Mouse (Mus musculus) 3134 (cell line): ENCODE results near the gene Dtx3l.
A peak's percentile ranks its signal among the peaks of the same experiment; 100 is the strongest.
"Not testable (repeated sequence)": the region's sequence is repeated elsewhere in the genome, so short reads cannot be mapped to it uniquely, and the experiment has no call there.

Source experiments
- DNase-seq: peaks from one replicate; pipeline ENCODE4 v3.0.0-alpha.2; 2011; ENCODE audit warnings: low spot score; ENCODE audit not compliant: insufficient read length; ENCODE audit errors: extremely low read depth

The Dtx3l gene

DNA sequence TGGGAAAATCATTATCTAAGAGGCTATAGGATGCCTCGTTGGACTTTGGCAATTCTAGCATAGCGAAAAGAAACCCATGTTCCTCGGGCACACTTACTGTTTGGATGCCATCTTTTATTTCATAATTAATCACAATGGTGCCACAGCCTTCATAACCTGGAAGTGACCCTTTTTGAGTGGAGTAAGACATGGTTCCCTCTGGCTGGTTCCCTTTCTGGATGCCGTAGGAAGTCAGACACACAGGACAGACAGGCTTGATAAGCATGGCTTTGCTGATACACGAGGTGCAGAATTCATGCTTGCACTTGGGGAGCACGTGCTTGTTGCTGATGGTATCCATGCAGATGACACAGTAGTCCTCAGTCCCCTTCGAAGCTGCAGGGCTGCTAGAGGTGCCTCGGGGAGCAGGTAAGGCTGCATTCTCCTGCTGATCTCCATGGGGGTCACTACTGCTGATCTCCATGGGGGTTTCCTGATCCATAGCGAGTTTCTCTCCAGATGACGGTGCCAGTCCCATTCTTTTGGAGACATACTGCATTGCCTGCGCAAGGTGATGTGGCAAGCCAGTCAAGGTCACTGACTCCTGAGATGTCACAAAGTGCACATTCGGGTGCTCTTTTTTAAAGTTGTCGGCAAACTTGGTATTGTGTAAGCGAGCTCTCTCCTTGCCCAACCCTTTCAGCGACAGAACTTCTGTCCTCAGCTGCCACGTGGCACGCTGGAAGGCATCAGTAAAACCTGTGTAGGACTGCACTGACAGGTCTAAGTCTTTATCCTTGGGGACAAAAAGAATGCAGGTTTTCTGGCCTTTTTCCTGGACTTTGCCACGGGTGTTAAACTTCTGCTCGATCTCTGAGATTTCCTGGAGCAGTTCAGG, 6.5 kb downstream of the Dtx3l start:
- DNase-seq = no peak

DNA sequence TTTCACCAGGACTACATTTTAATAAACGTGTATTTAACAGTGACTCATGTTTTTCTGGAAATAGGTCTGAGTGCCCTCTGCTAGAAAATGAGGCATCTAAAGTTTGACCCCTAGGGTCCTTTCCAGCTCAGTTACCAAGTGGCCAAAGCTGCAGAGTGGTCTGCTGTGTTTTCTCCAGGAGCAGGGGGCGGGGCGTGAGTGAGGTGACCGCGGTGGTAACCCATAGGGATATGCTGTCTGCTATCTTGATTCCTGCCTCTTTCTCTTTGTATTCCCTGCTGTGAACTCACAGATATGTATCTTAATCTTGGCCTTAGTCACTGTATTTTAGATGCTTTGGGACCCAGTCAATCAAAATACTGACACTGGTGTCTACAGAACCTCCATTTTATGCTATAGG, 14.6 kb downstream of the Dtx3l start:
- no peak for DNase-seq

DNA sequence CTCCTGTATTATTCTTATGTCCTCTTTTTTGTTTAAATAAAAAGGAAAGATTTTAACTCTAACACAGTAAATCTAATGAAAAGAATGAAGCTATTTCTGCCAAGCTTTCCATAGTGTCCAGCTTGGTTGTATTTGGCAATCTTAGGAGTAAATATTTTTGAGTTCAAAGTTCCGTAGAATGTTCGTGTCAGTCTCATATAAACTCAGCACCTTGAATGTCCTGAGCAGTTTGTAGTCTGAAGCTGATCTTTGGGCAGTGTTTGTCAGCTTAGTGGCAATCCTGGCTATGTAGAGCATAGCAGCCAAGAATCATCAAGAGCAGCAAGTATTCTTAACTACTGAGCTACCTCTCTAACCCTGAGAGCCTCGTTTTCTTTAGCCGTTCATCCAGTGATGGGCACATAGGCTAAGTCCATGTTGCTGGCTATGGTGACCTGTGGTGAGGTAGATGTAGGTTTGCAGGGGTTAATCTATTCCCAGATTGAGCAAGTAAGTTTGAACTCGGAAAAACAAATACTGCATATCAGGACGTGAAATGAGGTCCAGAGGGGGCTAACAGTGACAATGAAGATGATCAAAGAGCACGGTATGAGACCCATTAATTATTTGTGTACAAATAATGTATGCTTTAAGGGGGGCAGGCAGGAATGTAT, 15.3 kb downstream of the Dtx3l start:
- no peak for DNase-seq

DNA sequence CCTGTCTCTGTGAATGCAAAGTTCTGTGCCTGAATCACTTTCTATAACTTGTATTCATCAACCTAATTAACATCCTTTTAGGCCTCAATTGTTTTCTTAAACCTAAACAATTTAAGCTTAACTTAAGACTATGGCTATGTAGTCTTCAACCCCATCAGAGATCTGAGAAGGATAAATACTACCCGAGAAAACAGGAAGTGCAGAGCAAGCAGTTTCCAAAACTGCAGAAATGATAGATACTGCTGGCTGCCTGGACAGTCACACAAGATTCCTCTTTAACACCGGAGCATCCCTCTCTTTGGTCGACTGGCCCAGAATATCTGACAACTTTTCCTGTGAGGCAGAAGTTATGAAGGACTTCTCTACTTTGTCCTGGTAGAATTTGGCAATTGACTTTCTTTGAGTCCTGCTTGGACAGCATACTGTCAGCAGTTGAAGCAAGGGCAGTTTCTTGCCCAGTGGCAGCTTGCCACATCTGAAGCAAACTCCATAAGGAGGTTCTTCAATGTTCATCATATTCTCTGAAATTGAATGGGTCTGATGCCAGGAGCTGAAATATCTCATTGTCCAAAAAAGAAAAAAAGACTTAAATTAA, 16.6 kb downstream of the Dtx3l start:
- DNase-seq = no peak

DNA sequence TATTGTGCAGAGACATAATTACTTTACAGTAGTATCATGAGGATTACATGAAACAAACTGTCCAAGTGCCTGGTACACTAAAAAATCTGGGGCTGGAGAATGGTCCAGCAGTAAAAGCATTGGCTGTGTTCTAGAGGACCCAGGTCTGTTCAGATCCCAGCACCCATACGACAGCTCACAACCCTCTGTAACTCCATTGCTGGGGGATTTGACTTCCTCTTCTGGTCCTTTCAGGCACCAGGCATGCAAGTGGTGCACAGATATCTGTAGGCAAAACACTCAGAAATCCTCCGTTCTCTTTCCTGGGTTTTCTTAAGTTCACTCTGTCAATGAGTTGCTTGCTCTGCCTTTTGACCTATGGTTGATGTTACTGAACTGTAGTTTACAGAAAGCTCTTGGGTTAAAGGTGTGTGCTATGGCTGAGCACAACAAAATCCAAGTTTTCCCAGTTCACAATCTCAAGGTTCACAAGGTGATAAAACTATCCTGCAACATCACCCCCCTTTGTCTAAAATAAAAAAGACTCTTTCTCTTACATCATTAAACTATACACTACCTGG, 17.2 kb downstream of the Dtx3l start:
- no peak for DNase-seq

DNA sequence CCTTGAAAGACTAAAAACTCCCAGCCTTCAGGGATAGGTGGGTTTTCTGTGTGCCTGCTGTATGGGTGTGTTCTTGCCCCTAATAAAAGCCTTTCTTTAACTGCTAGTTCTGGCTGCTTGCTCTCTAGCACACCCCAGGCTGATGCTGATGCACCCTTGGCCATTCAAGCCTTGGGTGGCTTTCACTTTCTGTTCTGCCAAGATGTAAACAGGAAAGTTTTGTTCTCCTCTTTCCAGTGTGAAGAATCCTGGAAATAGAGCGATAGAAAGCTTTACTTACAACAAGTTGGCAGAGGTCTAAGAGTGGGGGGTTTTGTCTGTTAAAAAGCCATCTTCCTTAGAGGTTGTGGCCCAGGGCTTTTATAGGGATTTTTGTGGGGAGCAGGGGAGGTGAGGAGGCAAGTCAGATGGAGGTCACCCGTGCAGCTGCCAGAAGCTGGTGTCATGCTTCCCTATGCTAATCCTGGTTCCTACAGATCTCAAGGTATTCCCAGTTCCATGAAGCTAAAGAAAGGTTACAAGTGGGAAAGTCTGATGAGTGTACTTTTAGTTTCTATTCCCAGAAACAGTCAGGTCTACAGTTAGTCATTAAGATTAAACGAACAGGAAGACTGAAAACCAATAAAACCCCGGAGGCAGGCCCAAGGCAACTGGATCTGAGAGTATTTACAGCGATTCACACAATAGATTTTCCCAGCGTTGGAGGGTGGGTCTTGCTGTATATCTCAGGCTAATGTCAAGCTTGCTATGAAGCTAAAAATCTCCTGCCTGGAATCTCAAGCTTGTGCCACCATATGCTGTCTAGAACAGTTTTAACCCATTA, 20.0 kb downstream of the Dtx3l start:
- no peak for DNase-seq

DNA sequence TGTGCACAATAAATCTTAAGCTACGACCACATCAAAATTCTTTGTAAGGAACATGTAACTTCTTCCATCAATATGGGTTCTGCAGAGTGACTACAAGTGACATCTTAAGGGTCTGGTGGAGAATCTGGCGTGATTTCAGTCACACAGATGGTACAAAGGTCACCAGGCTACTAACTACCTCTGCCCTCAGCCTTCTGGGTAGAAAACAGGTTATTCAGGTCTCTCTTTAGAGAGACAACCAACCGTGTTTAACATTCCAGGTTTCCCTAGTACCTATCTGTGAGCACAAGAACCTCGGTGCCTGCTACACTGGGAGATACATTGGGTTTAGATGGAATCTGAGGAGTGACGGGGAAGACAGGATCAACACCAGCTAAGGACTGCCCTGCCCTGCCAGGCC, 24.6 kb downstream of the Dtx3l start:
- no peak for DNase-seq

DNA sequence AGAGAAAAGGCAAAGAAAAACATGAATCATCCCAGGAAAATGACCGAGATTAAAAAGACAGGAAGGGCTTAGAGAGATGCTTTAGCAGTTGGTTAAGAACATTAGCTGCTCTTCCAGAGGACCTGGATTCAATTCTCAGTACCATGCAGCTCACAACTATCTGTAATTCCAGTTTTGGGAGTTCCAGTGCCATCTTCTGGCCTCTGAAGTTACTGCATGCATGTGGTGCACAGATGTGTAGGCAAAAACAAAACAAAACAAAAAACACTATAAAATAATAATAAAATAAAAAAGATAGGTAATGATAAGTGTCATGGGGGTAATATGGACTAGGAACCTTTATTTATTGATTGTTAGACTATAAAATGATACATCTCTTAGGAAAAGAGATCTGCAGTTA, 25.4 kb downstream of the Dtx3l start:
- no peak for DNase-seq

DNA sequence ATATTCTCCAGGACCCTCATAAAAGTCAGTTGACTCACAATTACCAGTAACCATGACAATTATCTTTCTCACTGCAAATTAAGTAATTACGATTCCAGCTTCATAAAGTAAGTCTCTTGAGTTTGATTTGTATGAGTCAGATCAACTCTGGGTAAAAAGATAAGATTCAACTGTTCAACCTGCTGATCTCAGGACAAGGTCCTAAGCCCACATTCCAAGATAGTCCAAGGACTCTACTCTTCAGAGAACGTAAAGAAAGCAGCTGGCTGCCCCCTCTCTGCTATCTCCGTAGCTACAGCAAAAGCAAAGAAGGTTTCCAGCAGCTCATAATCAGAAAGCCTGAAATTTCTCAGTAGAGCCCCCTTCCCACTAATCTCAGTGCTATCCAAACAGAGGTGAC, 27.5 kb downstream of the Dtx3l start:
- DNase-seq = no peak

DNA sequence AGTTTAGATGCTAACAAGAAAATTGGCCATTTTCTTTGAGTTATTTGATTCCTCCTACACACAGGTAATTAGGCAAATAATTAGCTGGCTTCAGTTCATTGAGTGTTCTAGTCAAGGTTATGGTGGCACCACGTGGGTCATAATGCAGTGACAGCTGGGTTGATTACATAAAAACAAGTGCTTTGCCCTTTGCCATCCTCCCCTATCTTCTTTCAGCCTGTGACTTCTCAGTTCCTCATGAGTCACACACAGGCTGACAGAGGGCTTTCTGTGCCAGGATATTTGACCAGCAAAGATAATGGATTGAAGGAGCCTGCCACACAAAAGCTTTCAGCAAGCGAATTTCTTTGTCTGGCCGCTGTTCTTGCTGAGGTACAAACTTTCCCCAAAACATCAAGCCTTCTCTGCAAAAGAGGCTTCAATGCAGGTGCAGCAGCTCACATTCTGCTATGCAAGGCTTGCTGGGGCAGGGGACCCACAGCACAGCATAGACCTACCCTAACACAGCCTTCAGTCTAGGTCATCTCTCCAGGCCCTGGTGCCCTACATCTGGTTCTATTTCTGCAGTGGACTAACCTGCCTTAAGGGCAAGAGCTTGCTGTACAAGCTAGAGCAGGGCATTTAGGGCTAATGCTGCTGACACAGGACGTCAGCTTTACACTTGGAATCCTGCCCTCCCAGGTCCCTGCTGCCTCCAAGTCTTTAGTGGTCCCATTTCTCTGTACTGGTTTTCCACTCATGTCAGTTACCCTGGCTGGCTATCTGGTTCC, 31.3 kb downstream of the Dtx3l start:
- DNase-seq = peak; percentile 14

DNA sequence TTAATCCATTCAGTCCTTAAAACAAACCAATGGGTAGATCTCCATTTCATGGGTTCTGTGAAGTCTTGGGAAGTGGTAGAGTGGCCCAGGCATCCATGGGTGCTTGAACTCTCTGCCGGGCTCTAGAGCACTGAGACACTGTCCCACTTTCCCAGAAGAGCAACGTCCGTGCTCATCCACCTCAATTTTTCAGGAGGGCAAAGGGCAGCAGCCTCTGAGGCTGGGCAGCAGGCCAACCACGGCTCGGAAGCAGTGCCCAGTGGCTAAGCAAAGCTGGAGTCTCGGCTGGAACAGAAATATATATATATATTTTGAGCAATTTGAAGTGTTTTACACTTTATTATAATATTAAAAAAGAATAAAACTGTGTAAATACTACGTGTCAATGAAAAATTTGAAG, 32.1 kb downstream of the Dtx3l start:
- peak; percentile 24 for DNase-seq

DNA sequence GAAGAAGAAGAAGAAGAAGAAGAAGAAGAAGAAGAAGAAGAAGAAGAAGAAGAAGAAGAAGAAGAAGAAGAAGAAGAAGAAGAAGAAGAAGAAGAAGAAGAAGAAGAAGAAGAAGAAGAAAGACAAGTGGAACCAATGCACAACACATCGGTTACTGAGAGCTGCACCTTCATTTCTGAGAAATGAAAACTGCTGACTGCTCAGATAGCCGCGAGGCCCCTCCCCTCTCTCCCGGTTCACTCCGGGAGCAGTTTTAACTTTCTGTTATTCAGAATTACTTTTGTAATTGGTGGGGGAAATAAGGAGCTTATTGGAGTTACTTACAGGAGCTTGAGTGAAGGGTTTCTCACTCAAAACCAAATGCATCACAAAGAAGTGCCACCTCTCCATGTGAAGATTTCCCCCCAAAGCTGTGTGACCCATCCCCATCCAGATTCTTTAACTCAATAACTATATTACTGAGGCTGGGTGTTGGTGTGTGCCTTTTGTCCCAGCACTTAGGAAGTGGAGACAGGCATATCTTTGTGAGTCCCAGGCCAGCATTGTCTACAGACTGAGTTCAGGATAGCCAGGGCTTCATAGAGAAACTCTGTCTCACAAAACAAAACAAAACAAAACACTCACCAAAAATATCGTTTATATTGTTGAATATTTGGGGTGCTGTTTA, 33.0 kb downstream of the Dtx3l start:
- no peak for DNase-seq

DNA sequence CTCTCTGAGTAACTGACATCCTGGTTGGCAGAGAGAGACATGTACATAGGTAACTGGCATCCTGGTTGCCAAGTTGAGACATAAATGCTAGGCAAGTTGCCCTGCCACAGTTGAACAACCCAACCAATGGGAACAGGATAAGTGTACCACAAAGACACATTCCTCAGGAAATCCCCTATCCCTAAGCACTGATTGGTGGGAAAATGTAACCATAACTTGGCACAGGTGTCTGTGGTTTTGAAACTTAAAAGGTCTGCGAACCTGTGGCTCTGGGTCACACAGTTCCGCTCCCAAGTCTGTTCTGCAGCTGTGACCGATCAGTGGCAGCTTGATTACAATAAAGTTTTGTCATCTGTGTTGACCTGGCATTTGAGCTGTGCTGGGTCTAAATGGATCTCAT, 33.6 kb downstream of the Dtx3l start:
- peak; percentile 80 for DNase-seq

DNA sequence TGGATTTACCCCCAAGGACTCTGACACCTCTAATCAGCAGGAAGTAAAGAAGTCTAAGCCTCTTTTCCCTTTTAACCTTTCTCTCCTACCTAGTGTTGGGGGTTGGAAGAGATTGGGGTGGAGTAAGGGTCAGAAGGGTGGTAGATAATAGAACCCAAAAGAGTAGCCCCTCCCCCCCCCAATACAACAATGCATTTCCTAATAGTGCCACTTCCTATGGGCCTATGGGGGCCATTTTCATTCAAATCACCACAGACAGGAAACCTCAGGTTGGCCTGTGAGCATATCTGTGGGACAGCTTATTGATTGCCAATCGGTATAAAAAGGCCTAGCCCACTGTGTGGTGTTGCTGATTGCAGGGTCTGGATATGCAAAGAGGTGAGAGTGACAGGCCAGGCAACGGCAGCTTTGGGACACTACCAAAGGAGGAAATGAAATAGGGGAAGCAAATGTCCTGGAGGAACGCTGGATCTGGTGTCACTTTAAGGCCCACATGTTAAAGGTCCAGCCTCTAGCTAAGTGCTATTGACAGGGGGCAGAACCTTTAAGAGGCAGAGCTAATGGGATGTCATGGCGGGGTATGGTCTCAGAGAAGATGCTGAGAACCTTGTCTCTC, 34.7 kb downstream of the Dtx3l start:
- no peak for DNase-seq

DNA sequence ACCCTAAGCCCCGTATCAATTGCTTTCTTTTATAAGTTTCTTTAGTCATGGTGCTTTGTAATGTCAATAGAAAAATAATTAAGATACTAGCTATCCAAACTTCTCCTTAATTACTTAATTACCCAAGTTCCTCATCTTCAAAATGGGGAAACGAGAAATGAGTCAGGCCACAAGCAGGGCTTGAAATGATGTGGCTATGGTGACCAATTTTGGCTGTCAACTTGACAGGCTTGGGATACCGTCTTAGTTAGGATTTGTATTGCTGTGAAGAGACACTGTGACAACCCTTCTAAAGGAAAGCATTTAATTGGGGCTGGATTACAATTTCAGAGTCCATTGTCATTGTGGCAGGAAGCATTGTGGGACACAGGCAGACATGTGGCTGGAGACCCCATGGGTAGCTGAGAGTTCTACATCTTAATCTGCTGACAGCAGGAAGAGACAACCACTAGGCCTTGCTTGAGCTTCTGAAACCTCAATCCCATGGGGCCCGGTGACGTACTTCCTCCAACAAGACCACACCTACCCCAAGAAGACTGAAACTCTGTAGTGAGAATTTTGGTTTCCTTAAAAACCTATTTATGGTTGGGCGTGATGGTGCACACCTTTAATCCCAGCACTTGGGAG, 35.8 kb downstream of the Dtx3l start:
- no peak for DNase-seq

DNA sequence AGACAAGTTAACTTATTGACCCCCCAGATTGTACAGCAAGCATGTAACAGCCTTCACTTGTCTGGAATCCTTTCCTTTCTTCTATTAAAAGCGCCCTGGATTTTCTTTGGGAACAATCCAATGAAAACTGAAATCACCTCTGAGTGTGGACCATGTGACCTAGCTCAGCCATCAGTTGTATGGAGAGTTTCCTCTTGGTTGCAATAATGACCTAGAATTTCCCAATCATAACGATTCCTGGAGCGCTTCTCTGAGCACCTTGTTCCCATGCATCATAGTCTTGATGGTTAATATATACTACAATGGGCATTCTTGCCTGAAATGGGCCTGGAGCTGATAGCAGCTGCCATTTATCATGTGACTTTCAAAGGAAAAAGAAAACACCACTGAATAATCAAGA, 38.4 kb downstream of the Dtx3l start:
- DNase-seq = no peak

DNA sequence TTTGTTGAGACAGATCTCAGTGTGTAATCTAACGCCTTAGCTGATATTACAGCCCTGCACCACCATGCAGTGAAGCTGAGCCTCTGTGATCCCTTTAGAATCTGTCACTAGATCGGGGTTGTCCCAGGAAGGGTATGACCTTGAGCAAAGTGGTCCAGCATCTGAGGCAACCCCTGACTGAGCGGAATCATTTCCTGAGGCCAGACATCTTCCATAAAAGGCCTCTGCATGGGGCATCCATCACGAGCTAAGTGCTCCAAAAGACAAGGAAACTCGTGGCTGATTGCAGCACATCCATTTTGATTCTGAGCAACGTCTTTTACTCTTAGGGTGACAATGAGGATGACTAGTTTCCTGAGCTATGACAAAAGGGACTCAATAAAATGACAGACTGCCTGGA, 44.0 kb downstream of the Dtx3l start:
- DNase-seq = no peak

DNA sequence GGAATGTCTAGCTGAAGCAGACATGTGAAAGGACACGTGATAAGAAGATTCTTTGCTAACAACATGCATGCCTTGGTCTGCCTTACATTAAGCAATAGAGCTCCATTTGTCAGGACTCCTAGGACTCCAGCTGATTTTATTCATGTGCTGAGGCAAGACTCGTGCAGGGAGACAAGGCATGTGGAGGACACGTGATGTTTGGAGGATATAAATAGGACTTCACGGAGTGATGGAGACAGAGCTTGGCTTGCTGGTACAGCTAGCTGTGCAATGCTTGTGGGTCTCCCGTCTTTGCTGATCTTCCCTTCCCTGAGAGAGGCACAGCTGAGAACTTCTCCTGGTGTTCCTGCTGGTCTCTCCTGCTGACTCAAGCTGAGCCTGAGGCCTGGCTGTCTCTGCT, 47.3 kb downstream of the Dtx3l start:
- DNase-seq = not testable (repeated sequence)

DNA sequence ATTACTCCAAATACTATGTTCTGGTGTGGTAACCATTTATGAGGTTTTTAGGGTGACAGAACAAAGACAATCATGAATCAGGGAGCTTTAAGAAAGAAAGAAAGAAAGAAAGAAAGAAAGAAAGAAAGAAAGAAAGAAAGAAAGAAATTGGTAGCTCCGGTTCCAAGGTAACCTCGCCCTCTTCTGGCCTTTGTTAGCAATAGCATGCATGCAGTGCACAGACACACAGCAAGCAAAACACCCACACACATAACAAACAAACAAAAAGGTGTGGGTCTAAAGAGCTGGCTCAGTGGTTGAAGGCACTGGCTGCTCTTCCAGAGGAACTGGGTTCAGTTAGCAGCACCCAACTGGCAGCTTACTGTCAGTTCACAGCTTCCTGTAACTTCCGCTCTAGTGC, 48.3 kb downstream of the Dtx3l start:
- DNase-seq = peak; percentile 13
